Comparison of ENCODE assay signal across 26 mouse cellular contexts in the genomic region with DNA sequence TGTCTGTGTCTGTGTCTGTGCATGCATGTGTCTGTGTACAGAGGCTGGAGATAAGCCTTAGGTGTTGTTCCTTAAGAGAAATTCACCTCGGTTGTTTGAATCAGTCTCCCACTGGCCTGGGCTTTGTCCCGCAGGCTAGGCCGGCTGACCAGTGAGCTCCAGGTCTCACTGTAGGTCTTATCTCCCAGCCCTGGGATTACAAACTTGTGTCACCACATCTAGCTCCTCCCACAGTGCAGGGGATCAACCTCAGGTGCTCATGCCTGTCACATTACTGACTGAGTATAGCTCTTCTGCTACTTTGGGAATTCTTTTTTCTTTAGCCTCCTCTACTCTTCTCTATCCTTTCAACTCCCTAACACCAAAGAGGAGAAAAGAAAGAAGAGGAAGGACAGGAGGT. TPM values are rescaled to one million over a fixed set of nuclear protein-coding genes. Genes with fewer than 3 reads are reported as not detected.
DNase-seq lines count a peak whose midpoint lies in the region; ATAC-seq lines count a peak whose summit lies in the region.
"Had no signal": no experiment of that assay in that cellular context is flagged by ENCODE, and none has a peak within 500 bp of the region (broad histone marks: within the 10 kb centered on the region; RNA-seq: fewer than 3 reads in every experiment).

No protein-coding gene starts in this region.

- no peaks in the 10 kb centered on the region for H3K4me1 ChIP-seq in liver, embryonic 13.5 days (replicated peaks)
- no peaks in the 10 kb centered on the region; the same call in 1 of the 2 replicates for H3K4me1 ChIP-seq in stomach, embryonic 15.5 days
- H3K4me1 ChIP-seq in midbrain, embryonic 13.5 days (replicated peaks), result no peaks in the 10 kb centered on the region
- no peaks in the 10 kb centered on the region for H3K4me1 ChIP-seq in forebrain, embryonic 14.5 days (ENCODE audit: control insufficient read depth, insufficient read depth, low read length)
- H3K4me1 ChIP-seq: heart, embryonic 15.5 days; hindbrain, embryonic 12.5 days; limb, embryonic 10.5 days; limb, embryonic 15.5 days; midbrain, embryonic 12.5 days had no signal

- H3K9me3 ChIP-seq in liver, embryonic 13.5 days (replicated peaks), result no peaks in the 10 kb centered on the region
- no peaks in the 10 kb centered on the region for H3K9me3 ChIP-seq in stomach, embryonic 15.5 days
- no peaks in the 10 kb centered on the region for H3K9me3 ChIP-seq in midbrain, embryonic 13.5 days
- H3K9me3 ChIP-seq in forebrain, embryonic 14.5 days (replicated peaks; ENCODE audit: control insufficient read depth, low read length), result no peaks in the 10 kb centered on the region
- H3K9me3 ChIP-seq: heart, embryonic 10.5 days; heart, embryonic 15.5 days; hindbrain, embryonic 12.5 days; limb, embryonic 10.5 days; limb, embryonic 15.5 days; midbrain, embryonic 12.5 days had no signal

- 26% methylated on average over 3 of the region's 3 CpGs for WGBS in liver, embryonic 13.5 days (ENCODE audit: insufficient replicate concordance)
- WGBS in stomach, embryonic 15.5 days, result 47% methylated on average over 3 of the region's 3 CpGs
- WGBS in midbrain, embryonic 13.5 days, result 76% methylated on average over 3 of the region's 3 CpGs
- WGBS in forebrain, embryonic 14.5 days, result 60% methylated on average over 3 of the region's 3 CpGs

- peak overlapping the region; percentile 50 for H3K27ac ChIP-seq in liver, embryonic 13.5 days
- H3K27ac ChIP-seq in stomach, embryonic 15.5 days, result no peak overlapping the region
- H3K27ac ChIP-seq in midbrain, embryonic 13.5 days, result no peak overlapping the region
- H3K27ac ChIP-seq in forebrain, embryonic 14.5 days (ENCODE audit: low read depth, low read length), result no peak overlapping the region
- H3K27ac ChIP-seq: heart, embryonic 10.5 days; heart, embryonic 15.5 days; hindbrain, embryonic 12.5 days; kidney, postnatal 0 days; limb, embryonic 10.5 days; limb, embryonic 15.5 days; midbrain, embryonic 12.5 days had no signal

- H3K4me3 ChIP-seq in liver, embryonic 13.5 days (replicated peaks), result no peak overlapping the region
- H3K4me3 ChIP-seq in stomach, embryonic 15.5 days (replicated peaks), result no peak overlapping the region
- H3K4me3 ChIP-seq in midbrain, embryonic 13.5 days (replicated peaks), result no peak overlapping the region
- no peak overlapping the region for H3K4me3 ChIP-seq in forebrain, embryonic 14.5 days (ENCODE audit: low read depth, low read length)
- H3K4me3 ChIP-seq: erythroblast, embryonic 14.5 days; heart, embryonic 10.5 days; heart, embryonic 15.5 days; hindbrain, embryonic 12.5 days; limb, embryonic 10.5 days; limb, embryonic 15.5 days; megakaryocyte, embryonic 14.5 days; midbrain, embryonic 12.5 days had no signal

- no peak overlapping the region for H3K9ac ChIP-seq in liver, embryonic 13.5 days
- no peak overlapping the region for H3K9ac ChIP-seq in stomach, embryonic 15.5 days
- no peak overlapping the region for H3K9ac ChIP-seq in midbrain, embryonic 13.5 days (replicated peaks)
- H3K9ac ChIP-seq in forebrain, embryonic 14.5 days (ENCODE audit: low read length), result no peak overlapping the region
- H3K9ac ChIP-seq: forebrain, postnatal 0 days; heart, embryonic 15.5 days; hindbrain, embryonic 12.5 days; limb, embryonic 15.5 days; midbrain, embryonic 12.5 days had no signal

- H3K27me3 ChIP-seq in liver, embryonic 13.5 days, result no peaks in the 10 kb centered on the region
- H3K27me3 ChIP-seq in stomach, embryonic 15.5 days (replicated peaks), result no peaks in the 10 kb centered on the region
- no peaks in the 10 kb centered on the region for H3K27me3 ChIP-seq in midbrain, embryonic 13.5 days
- H3K27me3 ChIP-seq in forebrain, embryonic 14.5 days (replicated peaks; ENCODE audit: control insufficient read depth, insufficient read depth, low read length), result no peaks in the 10 kb centered on the region
- H3K27me3 ChIP-seq: heart, embryonic 15.5 days; hindbrain, embryonic 12.5 days; limb, embryonic 15.5 days; megakaryocyte, embryonic 14.5 days; midbrain, embryonic 12.5 days had no signal

- ATAC-seq in liver, embryonic 13.5 days (ENCODE audit: low read depth), result peak; percentile 54
- ATAC-seq in stomach, embryonic 15.5 days (ENCODE audit: insufficient read depth, low FRiP score, low read depth), result peak; percentile 59
- no peak for ATAC-seq in megakaryocyte progenitor cell, adult 5-6 weeks (replicated peaks; ENCODE audit: poor library complexity)
- ATAC-seq in midbrain, embryonic 13.5 days, result no peak
- ATAC-seq in forebrain, embryonic 14.5 days, result no peak
- ATAC-seq: forebrain, postnatal 0 days had no signal

- DNase-seq in liver, result peak; percentile 41
- DNase-seq in liver, embryonic 13.5 days, result no peak
- no peak for DNase-seq in forebrain, embryonic 14.5 days (ENCODE audit: low spot score)
- DNase-seq: adrenal gland, postnatal 25 days; B cell, adult 2 months; cerebellum, adult 18-20 months; cerebellum, postnatal 14 days; forebrain, postnatal 0 days; heart, postnatal 36 days; kidney, adult 2 months; layer of hippocampus, postnatal 36 days; lung, postnatal 36 days; right cerebral cortex, postnatal 14 days; thymus, postnatal 4 days had no signal

- H3K4me2 ChIP-seq in liver, embryonic 13.5 days, result no peak overlapping the region
- no peak overlapping the region for H3K4me2 ChIP-seq in stomach, embryonic 15.5 days
- no peak overlapping the region for H3K4me2 ChIP-seq in midbrain, embryonic 13.5 days (replicated peaks)
- no peak overlapping the region for H3K4me2 ChIP-seq in forebrain, embryonic 14.5 days (ENCODE audit: low read length)
- H3K4me2 ChIP-seq: heart, embryonic 15.5 days; hindbrain, embryonic 12.5 days; limb, embryonic 15.5 days; midbrain, embryonic 12.5 days had no signal

- no peaks in the 10 kb centered on the region for H3K36me3 ChIP-seq in liver, embryonic 13.5 days
- H3K36me3 ChIP-seq in stomach, embryonic 15.5 days, result no peaks in the 10 kb centered on the region
- no peaks in the 10 kb centered on the region for H3K36me3 ChIP-seq in midbrain, embryonic 13.5 days
- no peaks in the 10 kb centered on the region for H3K36me3 ChIP-seq in forebrain, embryonic 14.5 days (ENCODE audit: control insufficient read depth, insufficient read depth, low read length)
- H3K36me3 ChIP-seq: heart, embryonic 10.5 days; heart, embryonic 15.5 days; hindbrain, embryonic 12.5 days; limb, embryonic 10.5 days; limb, embryonic 15.5 days; midbrain, embryonic 12.5 days had no signal

RNA-seq across cellular contexts. Expression of a gene that starts 20.9 kb away (rescaled TPM):
- polyA plus RNA-seq in liver, embryonic 13.5 days (2015; fragmentation: Nextera tagmentation; extraction: Ambion mirVana), result 8.6 and 9.9 TPM in 2 replicates
- 13.3 and 15.8 TPM in 2 replicates for polyA plus RNA-seq in stomach, embryonic 15.5 days (2015; fragmentation: Nextera tagmentation; extraction: Ambion mirVana)
- total RNA-seq in megakaryocyte progenitor cell, adult 5-6 weeks (2015), result 63.3 and 69.1 TPM in 2 replicates
- total RNA-seq in megakaryocyte progenitor cell, adult 5-6 weeks (2017), result 37.1 and 53.2 TPM in 2 replicates
- 6.5 and 8.9 TPM in 2 replicates for polyA plus RNA-seq in midbrain, embryonic 13.5 days (2015; fragmentation: Nextera tagmentation; extraction: Ambion mirVana)
- 5.8 and 10.1 TPM in 2 replicates for polyA plus RNA-seq in forebrain, embryonic 14.5 days (2014; fragmentation: Nextera tagmentation; extraction: Ambion mirVana)

RNA-seq across cellular contexts. Expression of a gene that starts 59.3 kb away (rescaled TPM):
- polyA plus RNA-seq in liver, embryonic 13.5 days (2015; fragmentation: Nextera tagmentation; extraction: Ambion mirVana), result 13.5 and 16.1 TPM in 2 replicates
- polyA plus RNA-seq in stomach, embryonic 15.5 days (2015; fragmentation: Nextera tagmentation; extraction: Ambion mirVana), result 21.4 and 21.6 TPM in 2 replicates
- total RNA-seq in megakaryocyte progenitor cell, adult 5-6 weeks (2015), result 15.6 and 17.2 TPM in 2 replicates
- 21.2 and 25.0 TPM in 2 replicates for total RNA-seq in megakaryocyte progenitor cell, adult 5-6 weeks (2017)
- 44.3 and 45.7 TPM in 2 replicates for polyA plus RNA-seq in midbrain, embryonic 13.5 days (2015; fragmentation: Nextera tagmentation; extraction: Ambion mirVana)
- polyA plus RNA-seq in forebrain, embryonic 14.5 days (2014; fragmentation: Nextera tagmentation; extraction: Ambion mirVana), result 45.4 and 49.3 TPM in 2 replicates

Comparison
In these comparisons a context has a peak if more than half of its experiments do, and no peak if none do; other contexts are left out.
1. ATAC-seq: peak in liver, embryonic 13.5 days (single experiment) and stomach, embryonic 15.5 days (single experiment); none in megakaryocyte progenitor cell, adult 5-6 weeks (single experiment), midbrain, embryonic 13.5 days (single experiment) and forebrain, embryonic 14.5 days (single experiment).